Mouse (Mus musculus) activated CD4-positive, CD25-positive, alpha-beta regulatory T cell, adult 4 months (primary cell): Measurements from ENCODE around the gene Odf3l1. TPM values are rescaled to one million over a fixed set of nuclear protein-coding genes. Genes with fewer than 3 reads are reported as not detected.

ENCODE experiments used
- ATAC-seq: one replicate; pipeline ENCODE4 v1.8.0; 2017
- polyA plus RNA-seq, 2 experiments: library from polyadenylated mRNA; unstranded; fragments of 100-300 nt; shearing (Covaris generic); gene quantifications; one replicate each; pipeline ENCODE4 v1.2.1; 2017

The Odf3l1 gene
- polyA plus RNA-seq, 2 experiments from 2014 or later = not detected

DNA sequence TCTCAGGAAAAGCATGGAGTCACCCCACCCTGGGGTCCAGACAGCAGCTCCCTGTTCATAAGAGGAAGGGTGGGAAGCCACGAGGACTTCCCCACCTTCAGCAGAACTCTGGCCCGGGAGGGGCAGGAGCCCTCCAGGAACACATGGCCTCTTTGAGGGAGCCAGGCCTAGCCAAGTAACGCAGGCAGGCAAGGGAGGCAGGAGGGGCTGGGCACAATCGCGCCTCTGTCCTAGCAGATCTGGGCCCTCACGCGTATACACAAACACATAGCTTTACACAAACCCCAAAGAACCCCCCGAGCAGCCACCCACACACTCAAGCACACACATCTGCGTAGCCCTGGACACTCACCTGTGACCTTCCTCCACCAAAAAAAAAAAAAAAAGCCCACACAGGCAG, 16.3 kb upstream of the Odf3l1 start:
- ATAC-seq = no peak

- ATAC-seq = no peak
Measured at GRCm38 (mm10) chr9:56877284-56877683, 12.8 kb upstream of the Odf3l1 start.

GRCm38 (mm10) chr9:56876784-56877183, 12.3 kb upstream of the Odf3l1 start:
- no peak for ATAC-seq

DNA sequence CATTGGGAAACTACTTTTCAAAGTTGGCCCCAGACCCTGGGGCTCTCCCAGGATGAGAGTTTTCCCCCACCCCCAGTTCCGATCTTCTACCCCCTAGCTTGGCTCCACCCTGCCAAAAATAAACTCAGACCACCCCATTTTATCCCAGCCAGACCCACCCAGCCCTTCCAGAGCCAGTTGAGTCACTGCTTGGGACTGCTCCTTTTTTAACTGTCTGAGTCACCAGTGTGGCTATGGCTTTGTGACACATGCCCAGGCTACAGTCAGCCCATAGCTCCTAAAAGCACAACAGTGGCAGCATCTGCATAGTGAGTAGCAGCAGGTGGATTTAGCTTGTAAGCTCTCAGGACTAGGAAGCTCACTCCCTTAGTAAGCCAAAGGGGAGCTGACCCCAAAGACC, 8.6 kb upstream of the Odf3l1 start:
- ATAC-seq = no peak

DNA sequence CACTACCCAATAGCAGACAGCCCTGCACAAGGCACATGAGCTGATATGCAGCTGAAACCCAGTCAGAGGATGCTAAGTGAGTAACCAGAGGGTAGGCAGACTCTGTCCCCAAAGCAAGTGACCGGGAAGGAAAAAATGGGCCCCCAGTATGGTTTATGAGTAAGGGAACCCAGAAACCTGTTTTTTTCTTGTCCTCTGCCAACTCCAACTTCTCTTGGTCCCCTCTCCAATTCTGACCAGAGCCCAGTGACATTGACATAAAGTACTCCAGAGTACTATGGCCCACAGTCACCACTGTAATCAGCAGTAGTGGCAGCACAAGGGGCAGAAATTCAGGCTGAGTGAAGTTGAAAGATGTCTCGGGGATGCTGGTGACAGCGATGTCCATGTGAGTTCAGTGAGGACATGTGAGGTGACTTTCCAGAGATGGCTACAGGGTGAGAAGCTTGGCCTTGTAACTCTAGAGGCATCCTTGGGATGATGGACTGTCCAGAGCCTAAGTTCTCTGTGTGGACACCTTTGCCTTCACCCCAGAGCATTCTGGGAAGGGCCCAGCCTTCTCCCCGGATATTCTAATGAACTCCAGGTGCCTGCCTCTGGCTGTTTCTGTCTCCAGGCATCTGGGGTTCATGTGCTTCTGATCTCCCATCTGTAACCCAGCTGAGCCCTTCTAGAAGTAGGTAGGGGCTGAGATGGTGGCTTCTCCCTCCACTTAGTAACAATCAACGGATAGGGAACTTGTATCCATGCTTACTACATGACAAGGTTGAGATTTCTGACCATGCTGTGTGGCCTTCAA, 7.8 kb upstream of the Odf3l1 start:
- ATAC-seq = no peak

GRCm38 (mm10) chr9:56871191-56871590, 6.7 kb upstream of the Odf3l1 start:
- no peak for ATAC-seq

DNA sequence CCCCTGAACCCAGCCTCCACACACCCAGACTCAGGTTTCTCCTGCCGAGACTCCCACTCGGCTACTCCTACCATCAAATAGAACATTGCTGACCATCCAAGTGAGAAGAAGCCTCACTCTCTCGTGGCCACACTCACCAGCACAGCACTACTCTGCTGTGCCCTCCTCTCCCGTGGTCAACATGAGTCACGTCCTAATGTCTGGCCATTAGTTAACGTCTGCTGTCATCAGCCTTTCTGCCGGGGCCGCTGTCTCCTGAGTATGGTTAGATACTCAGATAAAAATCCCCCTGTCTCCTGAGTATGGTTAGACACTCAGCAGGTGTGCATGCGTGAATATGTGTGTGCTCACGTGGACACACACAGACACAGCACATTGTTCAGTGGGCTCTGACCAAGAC, 6.3 kb upstream of the Odf3l1 start:
- ATAC-seq = no peak

DNA sequence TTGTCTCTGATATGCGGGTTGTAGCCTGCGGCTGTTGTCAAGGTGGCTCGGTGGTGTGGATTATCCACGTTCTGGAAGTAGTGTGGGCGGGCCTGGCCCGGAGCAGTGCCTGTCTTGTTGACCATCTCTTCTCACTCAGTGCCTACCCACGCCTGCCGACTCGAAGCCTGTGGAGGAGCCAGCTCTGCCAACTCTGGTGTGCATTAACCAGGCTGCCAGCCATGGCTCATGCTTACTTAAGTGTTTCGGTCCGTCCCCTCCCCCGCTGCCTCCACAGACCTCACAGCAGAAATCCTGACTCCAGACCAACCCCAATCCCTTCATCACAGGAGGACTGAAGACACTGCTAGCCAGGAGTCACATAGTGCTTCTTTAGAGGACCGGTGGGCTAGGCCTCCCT, 5.1 kb upstream of the Odf3l1 start:
- ATAC-seq = no peak

GRCm38 (mm10) chr9:56868292-56868691, 3.8 kb upstream of the Odf3l1 start:
- no peak for ATAC-seq

DNA sequence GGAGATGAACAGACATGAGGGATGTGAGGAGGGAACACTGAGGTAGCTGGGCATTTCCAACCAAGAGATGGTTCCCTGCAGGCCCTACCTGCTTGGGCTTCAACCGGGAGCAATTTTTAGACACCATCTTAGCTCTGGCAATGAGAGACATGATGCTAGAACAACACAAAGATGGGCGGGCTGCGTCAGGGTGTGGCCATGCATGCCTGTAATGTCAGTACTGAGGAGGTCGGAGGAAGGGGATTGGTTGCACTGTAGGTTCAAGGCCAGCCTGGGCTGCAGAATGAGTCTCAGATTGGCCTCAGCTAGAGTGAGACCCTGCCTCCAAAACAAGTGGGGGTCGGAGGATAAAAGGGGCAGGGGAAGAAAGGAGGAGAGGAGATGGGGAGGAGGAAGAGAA, 2.0 kb upstream of the Odf3l1 start:
- no peak for ATAC-seq

- ATAC-seq = no peak
Measured at GRCm38 (mm10) chr9:56865673-56866400, 1.4 kb upstream of the Odf3l1 start.

DNA sequence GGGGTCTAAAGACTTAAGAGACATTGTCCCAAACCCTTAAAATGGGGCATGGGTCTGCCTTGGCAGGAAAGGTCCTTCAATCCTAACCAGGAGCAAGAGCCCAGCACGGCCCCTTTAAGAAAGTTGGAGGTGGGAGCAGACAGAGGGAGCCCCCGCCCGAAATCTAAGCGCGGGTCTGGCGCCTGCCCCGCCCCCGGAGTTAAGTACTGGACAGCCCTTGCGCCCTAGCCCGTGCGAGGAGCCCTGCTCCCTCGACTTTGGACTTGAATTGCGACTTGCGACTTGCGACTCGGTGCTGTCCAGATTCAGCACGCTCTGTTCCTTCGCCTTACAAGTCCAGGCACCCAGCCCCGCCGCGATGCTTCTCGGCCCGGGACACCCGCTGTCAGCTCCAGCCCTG, 353 bp upstream of the Odf3l1 start, which contains the start of gene Cspg4:
Gene Cspg4, plus strand, starts transcription at position 202 of the 400 bp plus-strand sequence.
- ATAC-seq = no peak

GRCm38 (mm10) chr9:56862863-56863262, 1.6 kb downstream of the Odf3l1 start:
- ATAC-seq = no peak

GRCm38 (mm10) chr9:56860486-56861269, 3.8 kb downstream of the Odf3l1 start:
- no peak for ATAC-seq

- no peak for ATAC-seq
Measured at GRCm38 (mm10) chr9:56860035-56860434, 4.4 kb downstream of the Odf3l1 start.

GRCm38 (mm10) chr9:56857463-56857862, 7.0 kb downstream of the Odf3l1 start:
- no peak for ATAC-seq

GRCm38 (mm10) chr9:56851778-56852177, 12.7 kb downstream of the Odf3l1 start:
- no peak for ATAC-seq

DNA sequence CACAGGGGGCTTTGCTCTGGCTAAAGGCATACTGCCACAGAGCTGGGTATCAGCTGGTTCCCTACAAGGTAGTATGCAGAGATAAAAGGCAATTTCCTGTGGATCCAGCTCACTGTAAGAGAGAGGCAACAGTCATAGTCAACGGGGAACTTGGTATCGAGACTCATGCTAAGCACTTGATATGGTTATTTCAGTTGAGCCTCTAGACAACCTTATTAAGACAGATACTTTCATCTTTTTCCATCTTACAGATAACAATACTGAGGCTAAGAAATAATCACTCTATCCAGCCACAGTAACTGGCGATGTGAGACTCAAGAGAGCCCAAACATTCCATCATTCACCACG, 13.6 kb downstream of the Odf3l1 start:
- ATAC-seq = no peak

DNA sequence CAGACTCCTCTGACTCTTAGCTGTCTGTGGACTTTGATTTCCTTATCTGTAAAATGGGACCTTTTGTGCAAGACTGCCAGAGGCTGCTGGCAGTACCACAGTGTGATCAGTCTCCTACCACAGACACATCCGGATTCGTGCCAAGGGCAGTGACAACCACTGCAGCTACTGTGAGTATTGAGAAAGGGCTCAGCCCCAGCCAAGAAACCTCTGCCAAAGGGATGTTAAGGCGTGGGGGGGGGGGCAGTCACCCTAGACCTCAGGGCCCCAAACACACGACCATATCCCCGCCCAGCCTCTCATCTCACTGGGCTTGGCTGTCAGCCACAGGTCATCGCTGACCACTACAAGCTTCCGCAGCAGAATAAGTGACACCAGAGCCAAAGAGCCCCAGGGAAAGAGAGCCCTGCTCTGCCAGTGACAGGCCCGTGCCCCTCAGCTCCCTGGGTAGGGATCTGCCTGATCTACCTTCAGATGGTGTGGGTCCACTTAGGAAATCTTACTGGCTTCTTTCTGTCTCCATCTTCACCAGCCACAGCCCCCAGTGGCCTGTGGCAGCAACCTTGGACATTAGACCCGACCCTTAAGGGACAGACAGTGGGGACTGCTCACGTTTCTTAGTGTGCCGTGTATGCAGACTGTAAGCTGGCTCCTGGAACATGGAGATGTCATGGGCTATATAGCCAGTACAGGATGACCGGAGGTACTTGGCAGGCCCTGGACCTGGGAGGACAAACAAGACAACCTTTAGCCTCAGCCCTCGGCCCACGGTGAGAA, 14.2 kb downstream of the Odf3l1 start:
- no peak for ATAC-seq

- ATAC-seq = no peak
Measured at GRCm38 (mm10) chr9:56847523-56847922, 17.0 kb downstream of the Odf3l1 start.

DNA sequence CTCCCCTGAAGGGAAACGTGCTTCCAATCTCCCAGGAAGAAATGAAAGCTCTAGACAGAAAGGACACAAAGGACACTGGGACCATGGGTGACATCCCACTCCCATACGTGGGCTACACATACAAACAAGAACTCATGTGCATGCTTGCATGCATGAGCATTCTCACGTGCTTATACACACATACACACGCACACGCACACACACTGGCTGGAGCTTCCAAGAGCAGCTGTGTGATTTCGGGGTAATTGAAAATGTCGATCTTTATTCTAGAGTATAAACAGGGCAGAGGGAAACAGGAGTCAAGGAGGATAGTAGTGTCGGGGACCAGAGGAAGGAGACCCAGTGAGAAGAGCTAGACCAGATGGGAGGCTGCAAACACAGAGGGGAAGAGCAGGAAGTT, 19.8 kb downstream of the Odf3l1 start:
- no peak for ATAC-seq

- no peak for ATAC-seq
Measured at GRCm38 (mm10) chr9:56843679-56844188, 20.7 kb downstream of the Odf3l1 start.
